In genomic region chr10:45140474-45141212, GRCm38 (mm10) we compare ENCODE assay signal across 33 mouse cellular contexts. TPM values are rescaled to one million over a fixed set of nuclear protein-coding genes. Genes with fewer than 3 reads are reported as not detected.
DNase-seq lines count a peak whose midpoint lies in the region; ATAC-seq and TF ChIP-seq lines count a peak whose summit lies in the region.
"Had no signal": no experiment of that assay in that cellular context is flagged by ENCODE, and none has a peak within 500 bp of the region (broad histone marks: within the 10 kb centered on the region; RNA-seq: fewer than 3 reads in every experiment).

No protein-coding gene starts in this region.

- H3K4me1 ChIP-seq in heart, embryonic 10.5 days = peaks cover 51% of the 10 kb centered on the region
- peaks cover 35% of the 10 kb centered on the region for H3K4me1 ChIP-seq in neural tube, embryonic 13.5 days (replicated peaks)
- peaks cover 17% of the 10 kb centered on the region for H3K4me1 ChIP-seq in limb, embryonic 14.5 days (ENCODE audit: control insufficient read depth, insufficient read depth, low read length)
- H3K4me1 ChIP-seq: kidney, embryonic 15.5 days had no signal

- H3K27ac ChIP-seq in heart, embryonic 10.5 days = 0 out of 2 replicates have a peak overlapping the region, but pooled peaks have one; percentile 29
- peak overlapping the region; percentile 55; the same call in 1 of the 2 replicates for H3K27ac ChIP-seq in neural tube, embryonic 13.5 days (replicated peaks)
- H3K27ac ChIP-seq in limb, embryonic 14.5 days (replicated peaks; ENCODE audit: low read depth, low read length) = no peak overlapping the region
- H3K27ac ChIP-seq: embryonic facial prominence, embryonic 13.5 days; kidney, embryonic 15.5 days; liver, embryonic 12.5 days; midbrain, embryonic 12.5 days; stomach, postnatal 0 days had no signal

- H3K36me3 ChIP-seq in heart, embryonic 10.5 days = peaks cover 19% of the 10 kb centered on the region
- no peaks in the 10 kb centered on the region for H3K36me3 ChIP-seq in neural tube, embryonic 13.5 days
- no peaks in the 10 kb centered on the region for H3K36me3 ChIP-seq in limb, embryonic 14.5 days (ENCODE audit: control insufficient read depth, insufficient read depth, low read length)
- H3K36me3 ChIP-seq: midbrain, embryonic 12.5 days had no signal

- no peak for TF ChIP-seq POLR2A in limb, embryonic 14.5 days (IDR thresholded peaks at IDR 0.05; ENCODE audit: borderline replicate concordance, extremely low read depth, insufficient read depth, insufficient read length)

- H3K9me3 ChIP-seq in heart, embryonic 10.5 days = no peaks in the 10 kb centered on the region
- no peaks in the 10 kb centered on the region for H3K9me3 ChIP-seq in neural tube, embryonic 13.5 days
- H3K9me3 ChIP-seq in limb, embryonic 14.5 days (ENCODE audit: control insufficient read depth, low read length) = no peaks in the 10 kb centered on the region
- H3K9me3 ChIP-seq: embryonic facial prominence, embryonic 13.5 days; forebrain, embryonic 10.5 days; G1E; heart, embryonic 12.5 days; kidney, embryonic 15.5 days; liver, embryonic 12.5 days; midbrain, embryonic 12.5 days had no signal

- H3K9ac ChIP-seq in neural tube, embryonic 13.5 days = no peak overlapping the region
- no peak overlapping the region for H3K9ac ChIP-seq in limb, embryonic 14.5 days (ENCODE audit: low read depth, low read length, severe bottlenecking)
- H3K9ac ChIP-seq: embryonic facial prominence, embryonic 13.5 days; forebrain, postnatal 0 days; kidney, embryonic 15.5 days; liver, embryonic 12.5 days; liver, postnatal 0 days; midbrain, embryonic 12.5 days had no signal

- 91% methylated on average over 7 of the region's 7 CpGs for WGBS in heart, embryonic 10.5 days
- 49% methylated on average over 7 of the region's 7 CpGs for WGBS in neural tube, embryonic 13.5 days
- 18% methylated on average over 7 of the region's 7 CpGs for WGBS in limb, embryonic 14.5 days

- no peak overlapping the region for H3K4me2 ChIP-seq in neural tube, embryonic 13.5 days
- H3K4me2 ChIP-seq in limb, embryonic 14.5 days (replicated peaks; ENCODE audit: low read depth, low read length, severe bottlenecking) = no peak overlapping the region; the same call in 1 of the 2 replicates
- H3K4me2 ChIP-seq: embryonic facial prominence, embryonic 13.5 days; heart, embryonic 12.5 days; kidney, embryonic 15.5 days; liver, embryonic 12.5 days; midbrain, embryonic 12.5 days had no signal

- ATAC-seq in neural tube, embryonic 13.5 days (ENCODE audit: low read depth) = no peak; the same call in none of the 2 replicates
- ATAC-seq in limb, embryonic 14.5 days (ENCODE audit: low FRiP score, low read depth) = peak; percentile 50
- ATAC-seq: forebrain, postnatal 0 days; liver, embryonic 12.5 days; liver, postnatal 0 days; Patski had no signal

- no peak overlapping the region for H3K4me3 ChIP-seq in heart, embryonic 10.5 days
- H3K4me3 ChIP-seq in neural tube, embryonic 13.5 days = no peak overlapping the region
- no peak overlapping the region for H3K4me3 ChIP-seq in limb, embryonic 14.5 days (replicated peaks; ENCODE audit: low read length)
- H3K4me3 ChIP-seq: embryonic facial prominence, embryonic 13.5 days; forebrain, embryonic 10.5 days; heart, embryonic 12.5 days; kidney, embryonic 15.5 days; liver, embryonic 12.5 days; midbrain, embryonic 12.5 days had no signal

- no peaks in the 10 kb centered on the region for H3K27me3 ChIP-seq in heart, embryonic 10.5 days (ENCODE audit: insufficient read depth, poor library complexity, severe bottlenecking)
- no peaks in the 10 kb centered on the region for H3K27me3 ChIP-seq in neural tube, embryonic 13.5 days
- no peaks in the 10 kb centered on the region for H3K27me3 ChIP-seq in limb, embryonic 14.5 days (ENCODE audit: control insufficient read depth, insufficient read depth, low read length)
- H3K27me3 ChIP-seq: embryonic facial prominence, embryonic 13.5 days; heart, embryonic 12.5 days; kidney, embryonic 15.5 days; liver, embryonic 12.5 days; midbrain, embryonic 12.5 days; Patski had no signal

- no peak for DNase-seq in heart, embryonic 10.5 days (ENCODE audit: low spot score)
- DNase-seq in heart, adult 11 months = no peak
- DNase-seq in neural tube, embryonic 10.5 days (ENCODE audit: extremely low spot score, low spot score) = no peak
- DNase-seq in limb, embryonic 14.5 days (ENCODE audit: low spot score) = peak; percentile 38
- DNase-seq in embryo, embryonic 9.5 days (ENCODE audit: extremely low spot score) = no peak
- DNase-seq in frontal cortex, postnatal 36 days (ENCODE audit: low spot score in 2 of 2) = no peak
- DNase-seq: adrenal gland, postnatal 10 days; cerebellum, adult 11 months; cerebellum, adult 9-10 months; cerebellum, postnatal 36 days; embryo, embryonic 11 days; forebrain, postnatal 0 days; gastrocnemius, postnatal 14 days; heart, postnatal 10 days; kidney, adult 18-20 months; kidney, postnatal 36 days; layer of hippocampus, postnatal 36 days; left cerebral cortex, postnatal 4 days; liver, postnatal 0 days; lung, postnatal 36 days; right cerebral cortex, postnatal 4 days; thymus, adult 18-20 months; thymus, postnatal 25 days had no signal

RNA-seq across cellular contexts. Expression of gene Popdc3, which starts 37.3 kb away (rescaled TPM):
- 11.0 and 15.9 TPM in 2 replicates for polyA plus RNA-seq in heart, embryonic 10.5 days (2016; fragmentation: Nextera tagmentation; extraction: Ambion mirVana)
- 2.0 and 4.1 TPM in 2 replicates for polyA plus RNA-seq in neural tube, embryonic 13.5 days (2015; fragmentation: Nextera tagmentation; extraction: Ambion mirVana)
- 1.6 and 1.9 TPM in 2 replicates for polyA plus RNA-seq in limb, embryonic 14.5 days (2012; rRNA removed)
- polyA plus RNA-seq in limb, embryonic 14.5 days (2014; fragmentation: Nextera tagmentation; extraction: Ambion mirVana) = 2.0 and 2.5 TPM in 2 replicates
- polyA plus RNA-seq: G1E; liver, postnatal 0 days; midbrain, embryonic 12.5 days had no signal
